Mouse (Mus musculus) erythroid progenitor cell, adult 5-6 weeks (primary cell): ENCODE data around the gene Kif11. TPM values are rescaled to one million over a fixed set of nuclear protein-coding genes. Genes with fewer than 3 reads are reported as not detected.

Experiments
- ATAC-seq: replicated peaks from 2 replicates; pipeline ENCODE4 v1.8.0; 2016; ENCODE audit warnings: moderate number of reproducible peaks, mild to moderate bottlenecking, moderate TSS enrichment, inconsistent platforms; ENCODE audit not compliant: poor library complexity, low FRiP score, severe bottlenecking
- total RNA-seq, 2 experiments: library from RNA; stranded (forward) in 1 of 2; stranded (reverse) in 1 of 2; fragments of 150-400 nt in 1 of 2; fragments of 186-747, 209-891 nt in 1 of 2; gene quantifications; 2 replicates each; pipeline versions ENCODE4 v1.2.3 to v1.2.4; 2015 to 2017; ENCODE audit warnings: low replicate concordance in 2 of 2

Gene Kif11
- 409 and 470 TPM in 2 replicates for total RNA-seq (2015; ENCODE audit: low replicate concordance)
- total RNA-seq (2017; ENCODE audit: low replicate concordance), result 653 and 658 TPM in 2 replicates

- ATAC-seq, result peak; percentile 90
Measured at GRCm38 (mm10) chr19:37375755-37376615, at the start of gene Kif11. Gene Kif11 (plus strand): TSS chr19:37376403.

GRCm38 (mm10) chr19:37327216-37327615 is 49.0 kb upstream of the Kif11 start:
- no peak for ATAC-seq

- no peak for ATAC-seq
Measured at GRCm38 (mm10) chr19:37332726-37333125, 43.5 kb upstream of the Kif11 start.

GRCm38 (mm10) chr19:37333357-37333756 is 42.8 kb upstream of the Kif11 start:
- no peak for ATAC-seq

- ATAC-seq, result no peak
Measured at GRCm38 (mm10) chr19:37335392-37335791, 40.8 kb upstream of the Kif11 start.

GRCm38 (mm10) chr19:37337752-37338151 is 38.5 kb upstream of the Kif11 start, which contains the start of gene Ide:
Gene Ide (minus strand): TSS chr19:37337852.
- no peak for ATAC-seq

GRCm38 (mm10) chr19:37340495-37340894 is 35.7 kb upstream of the Kif11 start:
- ATAC-seq, result no peak

- ATAC-seq, result no peak
Measured at GRCm38 (mm10) chr19:37340931-37341330, 35.3 kb upstream of the Kif11 start.

- ATAC-seq, result no peak
Measured at GRCm38 (mm10) chr19:37343899-37344298, 32.3 kb upstream of the Kif11 start.

GRCm38 (mm10) chr19:37346258-37346657 is 29.9 kb upstream of the Kif11 start:
- ATAC-seq, result no peak

GRCm38 (mm10) chr19:37348331-37348730 is 27.9 kb upstream of the Kif11 start:
- ATAC-seq, result no peak

- no peak for ATAC-seq
Measured at GRCm38 (mm10) chr19:37348952-37349351, 27.3 kb upstream of the Kif11 start.

- no peak for ATAC-seq
Measured at GRCm38 (mm10) chr19:37352756-37353155, 23.4 kb upstream of the Kif11 start.

- ATAC-seq, result no peak
Measured at GRCm38 (mm10) chr19:37353331-37353730, 22.9 kb upstream of the Kif11 start.

- no peak for ATAC-seq
Measured at GRCm38 (mm10) chr19:37360044-37360443, 16.2 kb upstream of the Kif11 start.

- ATAC-seq, result no peak
Measured at GRCm38 (mm10) chr19:37362545-37362944, 13.7 kb upstream of the Kif11 start.

GRCm38 (mm10) chr19:37363128-37363939 is 12.9 kb upstream of the Kif11 start:
- no peak for ATAC-seq

- no peak for ATAC-seq
Measured at GRCm38 (mm10) chr19:37368990-37369389, 7.2 kb upstream of the Kif11 start.

- ATAC-seq, result no peak
Measured at GRCm38 (mm10) chr19:37369921-37370320, 6.3 kb upstream of the Kif11 start.

- no peak for ATAC-seq
Measured at GRCm38 (mm10) chr19:37370356-37370755, 5.8 kb upstream of the Kif11 start.
